Mouse (Mus musculus) brain, embryonic 14.5 days (tissue): ENCODE data around the gene Tvp23b.

ENCODE experiments used
- CTCF ChIP-seq: fragments of 200-500 bp; IDR thresholded peaks from 2 replicates; pipeline ENCODE4 v1.5.1; 2012; ENCODE audit warnings: inconsistent platforms, mild to moderate bottlenecking, moderate library complexity, borderline replicate concordance; ENCODE audit not compliant: insufficient read depth, insufficient read length; ENCODE audit errors: extremely low read depth
- POLR2A ChIP-seq: fragments of 200-500 bp; IDR thresholded peaks from 2 replicates; pipeline ENCODE4 v1.6.1; 2012; ENCODE audit warnings: mild to moderate bottlenecking, inconsistent platforms, borderline replicate concordance; ENCODE audit not compliant: poor library complexity, insufficient read depth, insufficient read length, severe bottlenecking; ENCODE audit errors: extremely low read depth

GRCm38 (mm10) chr11:62940176-62940575 is 60.9 kb downstream of the Tvp23b start:
- TF ChIP-seq CTCF (no peak), POLR2A (no peak)
